Mouse (Mus musculus): ENCODE data around the gene Plcb1. TPM values are rescaled to one million over a fixed set of nuclear protein-coding genes. Genes with fewer than 3 reads are reported as not detected.

The Plcb1 gene
- not detected in 2 replicates for polyA plus RNA-seq (2012)

DNA sequence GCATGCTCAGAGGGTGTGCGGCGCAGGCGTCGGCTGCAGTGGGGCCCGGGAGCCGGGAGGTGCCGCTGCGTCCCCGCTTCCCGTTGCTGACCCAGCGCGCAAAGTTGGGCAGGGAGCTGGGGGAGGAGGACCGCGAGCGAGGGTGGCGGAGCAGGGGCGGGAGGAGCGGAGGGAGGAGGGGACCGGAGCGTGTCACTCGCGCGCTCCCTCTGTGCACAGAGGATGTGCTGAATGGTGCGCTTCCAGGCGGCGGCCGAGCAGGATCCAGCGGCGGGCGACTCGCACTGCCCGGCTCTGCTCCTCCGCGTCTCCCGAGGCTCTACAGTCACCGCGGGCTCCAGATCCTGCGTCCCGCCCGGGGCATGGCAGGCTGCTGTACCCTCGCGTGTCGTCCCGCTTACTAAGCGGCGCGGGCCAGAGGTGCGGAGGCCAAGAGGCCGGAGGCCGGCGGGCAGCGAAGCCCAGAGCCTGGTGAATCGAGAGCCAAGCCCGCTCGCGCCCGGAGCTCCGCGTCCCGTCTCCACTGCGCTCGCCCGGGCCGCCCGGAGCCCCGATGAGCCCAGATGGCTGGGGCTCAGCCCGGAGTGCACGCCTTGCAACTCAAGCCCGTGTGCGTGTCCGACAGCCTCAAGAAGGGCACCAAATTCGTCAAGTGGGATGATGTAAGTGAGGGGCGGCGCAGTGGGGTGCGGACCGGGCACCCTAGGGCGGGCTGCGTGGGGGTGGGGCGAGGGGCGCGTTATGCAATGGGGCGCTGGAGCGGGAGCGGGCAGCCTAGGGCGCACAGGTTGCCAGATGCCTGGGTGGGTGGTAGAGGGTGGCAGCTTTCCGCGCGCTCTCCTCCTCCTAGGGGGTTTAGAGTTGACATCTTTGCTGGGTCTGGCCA is at the start of gene Plcb1:
Plcb1 (plus strand) TSS at position 98 of the 886 bp plus-strand sequence.
- TF ChIP-seq GATA1 (IDR thresholded peaks at IDR 0.05; ENCODE audit: low read length) (no peak), TAL1 (IDR thresholded peaks at IDR 0.05; ENCODE audit: low read length) (no peak)
- no peaks in the 10 kb centered on the region for H3K4me1 ChIP-seq (ENCODE audit: control insufficient read depth)
- H3K4me3 ChIP-seq (replicated peaks) = peak within 1 kb of the TSS; percentile 53
- no peaks in the 10 kb centered on the region for H3K9me3 ChIP-seq (ENCODE audit: control insufficient read depth, low read length)
- peaks cover 15% of the 10 kb centered on the region for H3K27me3 ChIP-seq (ENCODE audit: control insufficient read depth)
- no peaks in the 10 kb centered on the region for H3K36me3 ChIP-seq (ENCODE audit: control insufficient read depth)

DNA sequence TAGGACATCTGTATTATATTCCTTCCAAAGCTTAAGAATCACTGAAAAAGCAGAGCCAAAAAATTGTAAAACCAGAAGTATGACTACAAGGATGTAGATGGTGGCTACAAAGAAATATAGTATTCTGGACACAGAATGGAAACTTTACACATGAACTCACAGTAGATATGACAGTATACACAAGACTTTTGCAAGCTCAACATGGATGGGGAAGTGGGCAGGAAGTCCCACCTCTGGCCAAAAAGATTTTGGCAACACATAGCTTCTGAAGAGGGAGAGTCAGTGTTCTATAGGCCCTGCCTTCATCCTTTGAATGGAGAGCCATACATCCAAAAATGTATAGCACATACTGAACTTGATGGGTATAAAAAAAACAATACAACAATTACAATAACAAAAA is 30.3 kb upstream of the Plcb1 start:
- Histone ChIP-seq H3K4me1 (ENCODE audit: control insufficient read depth) (no peaks in the 10 kb centered on the region), H3K36me3 (ENCODE audit: control insufficient read depth) (no peaks in the 10 kb centered on the region), H3K9me3 (ENCODE audit: control insufficient read depth, low read length) (no peaks in the 10 kb centered on the region), H3K4me3 (replicated peaks) (no peak overlapping the region), H3K27me3 (ENCODE audit: control insufficient read depth) (no peaks in the 10 kb centered on the region)
- TF ChIP-seq GATA1 (IDR thresholded peaks at IDR 0.05; ENCODE audit: low read length) (no peak), TAL1 (IDR thresholded peaks at IDR 0.05; ENCODE audit: low read length) (no peak)

DNA sequence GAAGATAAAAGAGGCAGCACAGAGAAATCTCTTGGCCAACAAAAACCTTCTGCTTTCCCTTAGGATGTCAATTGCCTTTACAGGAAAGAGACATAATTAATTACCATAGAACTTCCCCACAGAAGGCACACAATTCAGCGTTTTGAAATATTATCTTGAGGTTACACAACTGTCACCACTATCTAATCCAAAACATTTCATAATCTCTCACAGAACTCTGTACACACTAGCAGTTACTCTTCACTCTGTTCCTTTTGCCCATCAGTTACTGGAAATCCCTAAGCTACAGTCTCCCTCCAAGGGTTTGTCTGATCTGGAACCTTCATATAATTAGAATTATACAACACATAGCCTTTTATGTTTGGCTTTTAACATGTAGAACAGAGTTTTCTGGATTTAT is 29.8 kb upstream of the Plcb1 start:
- H3K36me3 ChIP-seq (ENCODE audit: control insufficient read depth) = no peaks in the 10 kb centered on the region

DNA sequence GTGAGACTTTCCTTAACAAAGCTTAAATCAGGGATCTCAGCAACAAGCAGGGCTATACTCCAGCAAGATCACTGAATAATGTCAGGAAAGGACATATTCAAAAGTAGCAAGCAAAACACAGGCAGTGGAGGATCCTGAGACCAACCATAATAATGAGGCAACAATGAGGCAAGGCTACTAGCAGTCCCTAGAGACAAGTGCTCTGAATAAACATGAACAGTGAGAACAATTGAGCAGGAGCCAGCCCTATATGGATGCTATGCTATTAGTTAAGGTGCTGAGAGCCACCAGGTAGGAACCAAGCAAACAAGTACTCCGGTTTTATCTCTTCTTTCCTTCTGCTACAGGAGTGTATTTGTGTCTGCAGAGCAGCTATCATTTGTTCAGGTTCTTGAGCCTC is 24.8 kb upstream of the Plcb1 start:
- no peak overlapping the region for H3K4me3 ChIP-seq (replicated peaks)

More for the DNA sequence above, 29.8 kb upstream of the Plcb1 start:
- no peaks in the 10 kb centered on the region for H3K4me1 ChIP-seq (ENCODE audit: control insufficient read depth)
- TF ChIP-seq GATA1 (IDR thresholded peaks at IDR 0.05; ENCODE audit: low read length) = no peak
- TF ChIP-seq TAL1 (IDR thresholded peaks at IDR 0.05; ENCODE audit: low read length) = no peak
- H3K27me3 ChIP-seq (ENCODE audit: control insufficient read depth) = no peaks in the 10 kb centered on the region
- H3K9me3 ChIP-seq (ENCODE audit: control insufficient read depth, low read length) = no peaks in the 10 kb centered on the region
- H3K4me3 ChIP-seq (replicated peaks) = no peak overlapping the region

DNA sequence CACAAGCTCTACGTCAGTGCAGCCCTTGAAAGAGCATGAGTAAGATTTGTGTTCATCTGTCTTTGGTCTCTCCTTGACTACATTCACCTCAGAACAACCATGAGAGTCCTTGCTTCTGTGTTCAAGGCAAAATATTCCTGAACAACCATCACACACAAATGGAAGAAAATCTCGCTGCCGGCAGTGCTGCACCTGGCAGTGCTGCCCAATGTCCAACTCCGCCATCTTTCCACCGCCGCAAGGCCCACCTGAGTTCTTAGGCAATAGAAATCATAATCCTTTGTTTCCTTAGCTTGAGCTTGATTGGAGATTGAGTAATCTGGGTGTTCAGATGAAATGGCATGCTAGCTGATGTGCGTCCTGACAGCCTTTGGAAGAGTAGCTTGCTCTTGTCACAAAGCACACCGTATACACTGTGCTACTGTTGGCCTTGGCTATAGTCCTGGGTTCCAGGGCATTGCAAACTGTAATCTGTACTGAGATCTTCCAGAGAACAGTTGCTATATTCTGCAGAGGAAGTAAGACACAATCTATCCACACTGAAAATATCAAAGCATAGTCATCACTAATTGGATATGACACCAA is 22.4 kb upstream of the Plcb1 start:
- H3K4me3 ChIP-seq (replicated peaks) = no peak overlapping the region
- no peaks in the 10 kb centered on the region for H3K9me3 ChIP-seq (ENCODE audit: control insufficient read depth, low read length)
- no peaks in the 10 kb centered on the region for H3K4me1 ChIP-seq (ENCODE audit: control insufficient read depth)
- H3K27me3 ChIP-seq (ENCODE audit: control insufficient read depth) = no peaks in the 10 kb centered on the region
- TF ChIP-seq TAL1 (IDR thresholded peaks at IDR 0.05; ENCODE audit: low read length) (no peak), GATA1 (IDR thresholded peaks at IDR 0.05; ENCODE audit: low read length) (no peak)
- H3K36me3 ChIP-seq (ENCODE audit: control insufficient read depth) = no peaks in the 10 kb centered on the region

More for the DNA sequence above, 24.8 kb upstream of the Plcb1 start:
- no peaks in the 10 kb centered on the region for H3K4me1 ChIP-seq (ENCODE audit: control insufficient read depth)
- H3K9me3 ChIP-seq (ENCODE audit: control insufficient read depth, low read length) = no peaks in the 10 kb centered on the region
- TF ChIP-seq GATA1 (IDR thresholded peaks at IDR 0.05; ENCODE audit: low read length) = no peak
- TF ChIP-seq TAL1 (IDR thresholded peaks at IDR 0.05; ENCODE audit: low read length) = no peak
- no peaks in the 10 kb centered on the region for H3K36me3 ChIP-seq (ENCODE audit: control insufficient read depth)
- no peaks in the 10 kb centered on the region for H3K27me3 ChIP-seq (ENCODE audit: control insufficient read depth)

DNA sequence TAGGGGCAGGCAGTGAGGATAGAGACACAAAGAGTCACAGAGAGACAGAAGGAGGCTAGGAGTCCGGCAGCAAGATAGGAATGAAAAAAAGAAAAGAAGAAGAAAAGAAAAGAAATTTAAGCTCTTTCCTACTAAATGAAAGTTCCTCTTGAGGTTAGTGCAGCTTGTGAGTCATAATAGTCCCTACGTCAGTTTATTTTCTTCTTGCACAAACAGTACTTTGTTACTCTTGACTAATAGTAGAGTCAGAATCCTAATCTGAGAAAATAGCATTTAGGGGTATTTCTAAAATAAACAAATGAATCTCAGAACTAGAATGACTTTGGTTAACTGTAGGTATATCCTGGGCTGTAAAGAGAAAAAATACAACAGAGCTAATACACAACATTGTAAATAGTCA is 21.4 kb upstream of the Plcb1 start:
- Histone ChIP-seq H3K4me1 (ENCODE audit: control insufficient read depth) (no peaks in the 10 kb centered on the region), H3K9me3 (ENCODE audit: control insufficient read depth, low read length) (no peaks in the 10 kb centered on the region), H3K27me3 (ENCODE audit: control insufficient read depth) (no peaks in the 10 kb centered on the region), H3K4me3 (replicated peaks) (no peak overlapping the region), H3K36me3 (ENCODE audit: control insufficient read depth) (no peaks in the 10 kb centered on the region)
- no peak for TF ChIP-seq GATA1 (IDR thresholded peaks at IDR 0.05; ENCODE audit: low read length)
- TF ChIP-seq TAL1 (IDR thresholded peaks at IDR 0.05; ENCODE audit: low read length) = no peak

DNA sequence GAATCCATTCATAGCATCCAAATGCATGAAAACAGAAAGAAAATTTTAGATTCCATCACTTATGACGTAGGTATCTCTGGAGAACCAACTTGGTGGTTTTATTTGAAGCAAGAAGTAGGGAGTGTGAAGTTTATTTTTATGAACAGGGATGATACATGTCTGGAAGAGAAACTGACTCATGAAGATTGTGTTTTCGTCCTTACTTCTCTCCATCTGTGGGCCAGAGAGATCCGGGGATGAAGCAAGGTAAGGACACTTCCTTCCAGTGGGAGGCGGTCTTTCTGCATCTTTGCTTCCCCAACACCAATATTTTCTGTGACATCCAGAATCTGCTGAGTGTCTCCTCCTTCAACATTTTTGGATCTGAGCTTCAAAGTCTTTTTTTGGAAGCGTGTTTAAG is 6.0 kb upstream of the Plcb1 start:
- no peak for TF ChIP-seq GATA1 (IDR thresholded peaks at IDR 0.05; ENCODE audit: low read length)
- no peak for TF ChIP-seq TAL1 (IDR thresholded peaks at IDR 0.05; ENCODE audit: low read length)

DNA sequence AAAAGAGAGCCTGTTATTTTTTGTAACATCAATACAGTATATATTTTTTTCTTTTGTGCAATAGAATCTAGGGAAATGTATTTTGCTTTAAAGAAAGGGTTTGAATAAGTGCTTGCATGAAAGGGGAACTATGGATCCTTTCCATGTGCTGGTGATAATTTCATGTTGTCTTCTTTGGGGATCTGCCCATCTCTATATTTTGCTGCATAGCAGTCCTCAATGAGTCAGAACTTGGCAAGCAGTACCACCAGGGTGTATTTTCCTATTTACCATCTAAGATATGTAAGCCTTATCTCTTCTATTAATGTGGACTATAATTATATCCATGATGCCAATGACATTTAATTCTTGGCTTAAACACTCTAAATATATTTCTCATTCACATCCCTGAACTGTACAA is 5.6 kb upstream of the Plcb1 start:
- Histone ChIP-seq H3K4me1 (ENCODE audit: control insufficient read depth) (no peaks in the 10 kb centered on the region), H3K27me3 (ENCODE audit: control insufficient read depth) (no peaks in the 10 kb centered on the region), H3K36me3 (ENCODE audit: control insufficient read depth) (no peaks in the 10 kb centered on the region), H3K4me3 (replicated peaks) (no peak overlapping the region), H3K9me3 (ENCODE audit: control insufficient read depth, low read length) (no peaks in the 10 kb centered on the region)
- TF ChIP-seq GATA1 (IDR thresholded peaks at IDR 0.05; ENCODE audit: low read length) = no peak
- no peak for TF ChIP-seq TAL1 (IDR thresholded peaks at IDR 0.05; ENCODE audit: low read length)

More for the DNA sequence above, 6.0 kb upstream of the Plcb1 start:
- no peaks in the 10 kb centered on the region for H3K36me3 ChIP-seq (ENCODE audit: control insufficient read depth)
- H3K4me3 ChIP-seq (replicated peaks) = no peak overlapping the region
- H3K9me3 ChIP-seq (ENCODE audit: control insufficient read depth, low read length) = no peaks in the 10 kb centered on the region
- no peaks in the 10 kb centered on the region for H3K27me3 ChIP-seq (ENCODE audit: control insufficient read depth)
- no peaks in the 10 kb centered on the region for H3K4me1 ChIP-seq (ENCODE audit: control insufficient read depth)

DNA sequence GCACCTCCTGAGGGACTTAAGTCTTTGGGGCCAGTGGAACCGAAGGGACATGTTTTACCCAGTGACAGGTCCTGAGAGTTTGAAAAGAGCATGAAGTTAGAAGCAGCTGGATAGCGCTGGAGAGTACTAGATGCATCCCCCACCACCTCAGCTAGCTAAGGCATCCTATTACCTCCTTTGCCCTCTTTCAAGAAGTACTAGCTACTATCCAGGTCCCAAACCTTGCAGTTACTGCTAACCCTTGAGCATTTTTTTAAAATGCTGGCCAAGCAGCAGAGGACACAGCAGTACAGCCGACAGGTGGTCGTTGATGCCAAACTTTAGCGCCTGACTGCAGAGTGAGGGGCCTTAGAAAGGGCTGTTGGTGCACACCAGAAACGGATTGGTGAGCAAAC is 986 bp downstream of the Plcb1 start:
- Histone ChIP-seq H3K4me3 (replicated peaks) (peak overlapping the region; percentile 53), H3K36me3 (ENCODE audit: control insufficient read depth) (no peaks in the 10 kb centered on the region)
- TF ChIP-seq GATA1 (IDR thresholded peaks at IDR 0.05; ENCODE audit: low read length) = no peak
- TF ChIP-seq TAL1 (IDR thresholded peaks at IDR 0.05; ENCODE audit: low read length) = no peak

More for the DNA sequence above, 986 bp downstream of the Plcb1 start:
- no peaks in the 10 kb centered on the region for H3K4me1 ChIP-seq (ENCODE audit: control insufficient read depth)
- no peaks in the 10 kb centered on the region for H3K9me3 ChIP-seq (ENCODE audit: control insufficient read depth, low read length)
- H3K27me3 ChIP-seq (ENCODE audit: control insufficient read depth) = peaks cover 15% of the 10 kb centered on the region
